Mouse (Mus musculus): ENCODE measurements at regions not wholly inside any gene's neighbourhood (a gene's known extent, or its start where the extent isn't known, plus 50 kb on each side); places are given as distances from the start of the nearest gene placed in this dataset.

DNA sequence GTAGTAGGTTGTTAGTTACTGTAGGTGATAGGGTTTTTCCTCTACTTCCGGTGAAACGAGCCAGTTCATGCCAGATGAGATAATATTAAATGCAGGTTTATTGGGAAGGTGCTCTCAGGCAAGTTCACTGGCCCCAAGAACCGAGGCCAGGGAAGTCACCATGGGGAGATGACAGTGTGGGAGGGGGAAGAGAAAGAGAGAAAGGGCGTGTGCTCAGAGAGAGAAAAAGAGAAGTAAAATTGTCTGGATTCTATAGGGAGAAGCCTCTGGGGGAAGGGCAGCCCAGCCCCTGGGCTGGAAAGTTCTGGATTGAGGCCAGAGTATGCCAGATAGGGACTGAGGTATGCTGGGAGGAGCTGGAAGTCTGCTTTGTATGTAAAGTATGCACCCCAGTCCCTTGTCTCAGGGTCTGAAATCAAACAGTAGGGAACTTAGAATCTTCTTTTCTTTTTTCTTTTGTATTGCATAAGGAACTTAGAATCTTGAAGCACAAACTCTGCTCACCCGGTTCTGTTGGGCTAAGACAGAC is 292.9 kb upstream of the Arglu1 start:
- no peak overlapping the region for H3K4me3 ChIP-seq (ENCODE audit: low read depth, low read length)
- no peaks in the 10 kb centered on the region for H3K36me3 ChIP-seq (ENCODE audit: insufficient read depth)
- 0 out of 2 replicates have a peak, but pooled peaks cover 3% of the 10 kb centered on the region for H3K4me1 ChIP-seq (ENCODE audit: insufficient read depth)
- no peak for ATAC-seq
- no peak for TF ChIP-seq CTCF (IDR thresholded peaks at IDR 0.05; ENCODE audit: low read depth)
- no peak overlapping the region for H3K27ac ChIP-seq (ENCODE audit: low read depth, low read length)
- no peak overlapping the region for H3K4me2 ChIP-seq (ENCODE audit: low read depth)
- no peaks in the 10 kb centered on the region for H3K27me3 ChIP-seq (ENCODE audit: insufficient read depth, low read length)
- DNase-seq, result no peak
- 61% methylated on average over 5 of the region's 5 CpGs for WGBS
- no peaks in the 10 kb centered on the region for H3K9me3 ChIP-seq (ENCODE audit: low read length)
- H3K9ac ChIP-seq, result no peak overlapping the region

DNA sequence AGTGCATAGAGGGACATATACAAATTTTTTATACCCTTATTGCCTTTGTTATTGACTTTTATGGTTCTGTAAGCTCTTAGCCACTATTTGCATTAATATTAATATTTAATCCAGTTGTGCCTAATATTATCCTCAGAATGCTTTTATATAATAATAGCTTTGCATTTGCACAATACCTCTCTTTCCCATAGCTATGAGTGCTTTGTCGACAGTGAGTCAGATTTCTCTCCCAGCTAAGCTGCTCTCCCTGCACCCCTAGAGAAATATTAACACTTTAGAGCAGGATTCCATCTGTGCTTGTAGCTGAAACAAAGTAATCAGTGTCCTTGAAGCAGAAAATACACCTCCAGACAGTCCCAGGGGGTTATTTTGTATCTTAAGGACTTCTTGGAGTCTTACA is 288.6 kb upstream of the Arglu1 start:
- H3K27me3 ChIP-seq (ENCODE audit: insufficient read depth, low read length), result no peaks in the 10 kb centered on the region
- no peaks in the 10 kb centered on the region for H3K4me1 ChIP-seq (ENCODE audit: insufficient read depth)
- DNase-seq (no peak), ATAC-seq (no peak)
- no peak overlapping the region for H3K4me3 ChIP-seq (ENCODE audit: low read depth, low read length)
- H3K9me3 ChIP-seq (ENCODE audit: low read length), result no peaks in the 10 kb centered on the region
- H3K27ac ChIP-seq (ENCODE audit: low read depth, low read length), result no peak overlapping the region
- no peak overlapping the region for H3K4me2 ChIP-seq (ENCODE audit: low read depth)
- TF ChIP-seq CTCF (IDR thresholded peaks at IDR 0.05; ENCODE audit: low read depth), result no peak
- H3K36me3 ChIP-seq (ENCODE audit: insufficient read depth), result no peaks in the 10 kb centered on the region
- H3K9ac ChIP-seq, result no peak overlapping the region
- 50% methylated on average over 1 of the region's 1 CpGs for WGBS

- DNase-seq (no peak), ATAC-seq (no peak)
- H3K4me3 ChIP-seq (ENCODE audit: low read depth, low read length), result no peak overlapping the region
- H3K4me1 ChIP-seq (ENCODE audit: insufficient read depth), result no peaks in the 10 kb centered on the region
- no peaks in the 10 kb centered on the region for H3K27me3 ChIP-seq (ENCODE audit: insufficient read depth, low read length)
- no peak overlapping the region for H3K9ac ChIP-seq
- H3K4me2 ChIP-seq (ENCODE audit: low read depth), result no peak overlapping the region
- WGBS, result 62% methylated on average over 6 of the region's 6 CpGs
- no peaks in the 10 kb centered on the region for H3K36me3 ChIP-seq (ENCODE audit: insufficient read depth)
- no peak for TF ChIP-seq CTCF (IDR thresholded peaks at IDR 0.05; ENCODE audit: low read depth)
- H3K9me3 ChIP-seq (ENCODE audit: low read length), result no peaks in the 10 kb centered on the region
- no peak overlapping the region for H3K27ac ChIP-seq (ENCODE audit: low read depth, low read length)
These were observed 283.4 kb upstream of the Arglu1 start for GRCm38 (mm10) chr8:8973769-8974168.

DNA sequence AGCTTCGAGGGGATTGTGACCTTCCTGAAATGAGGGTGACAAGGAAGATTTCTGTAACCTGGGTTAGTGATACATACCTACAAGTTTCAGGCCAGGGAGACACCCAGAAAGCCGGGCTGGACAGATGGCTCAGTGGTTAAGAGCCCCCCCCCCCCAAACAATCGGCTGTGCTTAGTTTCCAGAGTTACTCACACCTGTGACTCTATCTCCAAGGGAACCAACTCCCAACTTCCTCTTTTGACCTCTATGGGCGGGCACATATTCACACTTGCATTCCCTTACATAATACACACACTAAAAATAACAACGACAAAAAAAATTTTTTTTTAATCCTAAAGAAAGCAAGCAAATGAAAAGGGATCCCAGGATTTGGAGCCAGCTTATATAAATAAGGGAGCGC is 283.0 kb upstream of the Arglu1 start:
- 67% methylated on average over 6 of the region's 6 CpGs for WGBS
- Histone ChIP-seq H3K4me3 (ENCODE audit: low read depth, low read length) (no peak overlapping the region), H3K9me3 (ENCODE audit: low read length) (no peaks in the 10 kb centered on the region), H3K4me2 (ENCODE audit: low read depth) (no peak overlapping the region), H3K9ac (no peak overlapping the region), H3K36me3 (ENCODE audit: insufficient read depth) (no peaks in the 10 kb centered on the region), H3K27me3 (ENCODE audit: insufficient read depth, low read length) (no peaks in the 10 kb centered on the region), H3K4me1 (ENCODE audit: insufficient read depth) (no peaks in the 10 kb centered on the region), H3K27ac (ENCODE audit: low read depth, low read length) (no peak overlapping the region)
- no peak for ATAC-seq
- no peak for DNase-seq
- TF ChIP-seq CTCF (IDR thresholded peaks at IDR 0.05; ENCODE audit: low read depth), result no peak

GRCm38 (mm10) chr8:8970776-8971175 is 280.5 kb upstream of the Arglu1 start:
- Histone ChIP-seq H3K27ac (ENCODE audit: low read depth, low read length) (no peak overlapping the region), H3K4me3 (ENCODE audit: low read depth, low read length) (no peak overlapping the region), H3K9me3 (ENCODE audit: low read length) (no peaks in the 10 kb centered on the region), H3K27me3 (ENCODE audit: insufficient read depth, low read length) (no peaks in the 10 kb centered on the region), H3K9ac (no peak overlapping the region), H3K4me1 (ENCODE audit: insufficient read depth) (no peaks in the 10 kb centered on the region), H3K4me2 (ENCODE audit: low read depth) (no peak overlapping the region), H3K36me3 (ENCODE audit: insufficient read depth) (no peaks in the 10 kb centered on the region)
- ATAC-seq (no peak), DNase-seq (no peak)
- WGBS, result 87% methylated on average over 5 of the region's 5 CpGs
- TF ChIP-seq CTCF (IDR thresholded peaks at IDR 0.05; ENCODE audit: low read depth), result no peak

GRCm38 (mm10) chr8:8970346-8970745 is 280.0 kb upstream of the Arglu1 start:
- no peak for ATAC-seq
- H3K36me3 ChIP-seq (ENCODE audit: insufficient read depth), result no peaks in the 10 kb centered on the region
- H3K27me3 ChIP-seq (ENCODE audit: insufficient read depth, low read length), result no peaks in the 10 kb centered on the region
- H3K9ac ChIP-seq, result no peak overlapping the region
- no peak overlapping the region for H3K27ac ChIP-seq (ENCODE audit: low read depth, low read length)
- no peak overlapping the region for H3K4me3 ChIP-seq (ENCODE audit: low read depth, low read length)
- no peak for DNase-seq
- H3K4me2 ChIP-seq (ENCODE audit: low read depth), result no peak overlapping the region
- 79% methylated on average over 5 of the region's 5 CpGs for WGBS
- TF ChIP-seq CTCF (IDR thresholded peaks at IDR 0.05; ENCODE audit: low read depth), result no peak
- no peaks in the 10 kb centered on the region for H3K9me3 ChIP-seq (ENCODE audit: low read length)
- H3K4me1 ChIP-seq (ENCODE audit: insufficient read depth), result no peaks in the 10 kb centered on the region

- Histone ChIP-seq H3K4me2 (ENCODE audit: low read depth) (no peak overlapping the region), H3K9ac (no peak overlapping the region), H3K9me3 (ENCODE audit: low read length) (no peaks in the 10 kb centered on the region), H3K27ac (ENCODE audit: low read depth, low read length) (no peak overlapping the region), H3K36me3 (ENCODE audit: insufficient read depth) (no peaks in the 10 kb centered on the region), H3K4me3 (ENCODE audit: low read depth, low read length) (no peak overlapping the region), H3K4me1 (ENCODE audit: insufficient read depth) (no peaks in the 10 kb centered on the region), H3K27me3 (ENCODE audit: insufficient read depth, low read length) (no peaks in the 10 kb centered on the region)
- ATAC-seq (no peak), DNase-seq (no peak)
- WGBS, result 75% methylated on average over 21 of the region's 21 CpGs
- TF ChIP-seq CTCF (IDR thresholded peaks at IDR 0.05; ENCODE audit: low read depth), result no peak
These were observed 279.0 kb upstream of the Arglu1 start for GRCm38 (mm10) chr8:8969112-8969950.

Measured in forebrain, postnatal 0 days (tissue).